Mouse (Mus musculus) adrenal gland, adult 2 months (tissue): ENCODE results near the gene Slc25a25. TPM values are rescaled to one million over a fixed set of nuclear protein-coding genes. Genes with fewer than 3 reads are reported as not detected.
A peak's percentile ranks its signal among the peaks of the same experiment; 100 is the strongest.

Experiments
- DNase-seq: peaks from one replicate; pipeline ENCODE4 v3.0.0; 2021
- polyA plus RNA-seq: library from polyadenylated mRNA; depleted of rRNA; stranded (reverse); fragments of >200 nt; gene quantifications from 2 replicates; pipeline ENCODE4 v1.2.3, GENCODE M21; 2012
- total RNA-seq, 2 experiments: library from RNA; stranded (reverse); gene quantifications; 2 replicates each; pipeline ENCODE4 v1.2.3; 2021

Slc25a25 gene
- total and polyA plus RNA-seq, 3 experiments = 34.0 to 79.5 (median 35.2) TPM

GRCm38 (mm10) chr2:32459657-32460056, 8.4 kb upstream of the Slc25a25 start:
- no peak for DNase-seq

DNA sequence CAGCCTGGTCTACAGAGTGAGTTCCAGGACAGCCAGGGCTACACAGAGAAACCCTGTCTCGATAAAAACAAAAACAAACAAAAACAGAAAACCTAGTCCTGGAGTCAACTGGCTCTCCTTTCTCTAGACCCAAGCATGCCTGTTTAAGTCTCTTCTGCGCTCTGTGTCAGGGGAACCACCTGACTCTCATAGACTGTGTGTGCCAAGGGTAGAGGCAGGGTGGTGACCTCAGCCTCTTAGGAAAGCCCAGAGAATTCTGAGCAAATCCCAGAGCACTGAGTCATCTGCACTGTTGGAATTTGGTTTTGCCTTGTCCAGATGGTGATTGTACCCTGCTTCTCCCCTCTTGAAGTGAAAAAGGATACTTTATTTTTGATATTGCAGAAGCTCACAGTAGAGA, 7.1 kb upstream of the Slc25a25 start:
- peak; percentile 84 for DNase-seq

- DNase-seq = no peak
These were observed 3.9 kb upstream of the Slc25a25 start for GRCm38 (mm10) chr2:32455101-32455500.

GRCm38 (mm10) chr2:32454633-32455032, 3.4 kb upstream of the Slc25a25 start:
- DNase-seq = no peak

GRCm38 (mm10) chr2:32453641-32454303, 2.5 kb upstream of the Slc25a25 start:
- DNase-seq = no peak

DNA sequence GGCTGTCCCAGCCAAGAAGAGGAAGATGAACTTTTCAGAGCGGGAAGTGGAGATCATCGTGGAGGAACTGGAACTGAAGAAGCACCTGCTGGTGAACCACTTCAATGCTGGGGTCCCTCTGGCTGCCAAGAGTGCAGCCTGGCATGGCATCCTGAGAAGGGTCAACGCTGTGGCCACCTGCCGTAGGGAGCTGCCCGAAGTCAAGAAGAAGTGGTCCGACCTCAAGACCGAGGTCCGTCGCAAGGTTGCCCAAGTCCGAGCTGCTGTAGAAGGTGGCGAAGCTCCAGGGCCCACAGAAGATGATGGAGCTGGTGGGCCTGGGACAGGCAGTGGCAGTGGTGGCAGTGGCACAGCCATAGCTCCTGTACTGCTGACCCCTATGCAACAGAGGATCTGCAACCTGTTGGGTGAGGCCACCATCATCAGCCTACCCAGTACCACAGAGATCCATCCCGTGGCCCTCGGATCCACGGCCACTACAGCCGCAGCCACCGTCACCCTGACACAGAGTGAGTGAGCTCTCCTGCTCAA, 1.3 kb upstream of the Slc25a25 start:
- no peak for DNase-seq

GRCm38 (mm10) chr2:32451870-32452372, 676 bp upstream of the Slc25a25 start:
- DNase-seq = peak; percentile 99

GRCm38 (mm10) chr2:32449761-32450754, 1.2 kb downstream of the Slc25a25 start, which contains the start of gene Naif1:
Gene Naif1, plus strand, starts transcription at chr2:32450457.
- DNase-seq = no peak

GRCm38 (mm10) chr2:32448480-32448879, 2.8 kb downstream of the Slc25a25 start:
- DNase-seq = no peak

DNA sequence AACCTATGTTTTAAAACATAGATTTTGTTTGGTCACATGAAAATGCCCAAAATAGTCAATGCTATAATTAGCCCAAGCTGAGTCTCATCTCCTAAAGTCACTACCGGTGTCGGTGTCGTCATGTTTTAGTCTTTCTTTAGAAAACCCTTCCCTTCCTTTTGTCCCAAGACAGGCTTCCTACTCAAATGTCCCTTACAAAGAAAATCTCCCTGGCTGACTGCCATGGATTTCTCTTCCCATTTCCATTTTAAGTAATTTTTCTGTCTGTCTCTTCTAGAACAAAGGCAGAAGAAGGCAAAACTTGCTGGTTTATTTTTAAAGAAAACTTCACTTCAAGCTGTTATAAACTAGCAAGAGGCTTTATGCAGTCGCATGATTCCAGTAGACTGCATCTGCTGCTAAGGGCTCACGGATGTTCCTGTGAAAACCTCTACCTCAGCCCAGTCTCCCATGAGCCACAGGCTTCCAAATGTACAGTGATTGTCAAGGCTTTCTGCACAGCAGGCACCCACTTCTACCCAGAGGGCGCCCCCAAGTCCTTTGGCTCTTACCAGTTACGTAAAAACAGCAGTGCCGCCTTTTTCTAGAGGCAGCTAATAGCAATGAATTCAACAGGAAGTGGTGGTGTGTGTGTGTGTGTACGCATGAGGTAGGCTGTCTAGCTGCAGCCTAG, 3.8 kb downstream of the Slc25a25 start:
- DNase-seq = peak; percentile 51

DNA sequence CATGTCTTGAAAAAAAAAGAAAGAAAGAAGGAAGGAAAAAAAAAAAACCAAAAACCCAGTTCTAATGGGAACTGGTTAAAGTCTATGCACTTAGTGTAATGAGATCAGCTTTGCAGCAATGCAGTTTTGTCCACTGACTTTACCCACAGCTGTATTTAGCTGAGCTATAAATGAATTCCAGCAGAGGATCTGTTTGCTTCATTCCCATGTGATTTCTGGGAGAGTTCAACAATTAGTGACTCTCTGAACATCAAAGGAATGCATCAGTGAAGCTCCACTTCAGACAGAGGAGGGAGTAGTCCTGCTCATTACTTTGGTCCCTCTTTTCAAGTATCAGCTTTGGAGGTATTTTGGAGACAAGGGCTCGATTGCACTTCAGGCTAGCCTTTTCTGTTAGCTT, 5.7 kb downstream of the Slc25a25 start:
- no peak for DNase-seq

DNA sequence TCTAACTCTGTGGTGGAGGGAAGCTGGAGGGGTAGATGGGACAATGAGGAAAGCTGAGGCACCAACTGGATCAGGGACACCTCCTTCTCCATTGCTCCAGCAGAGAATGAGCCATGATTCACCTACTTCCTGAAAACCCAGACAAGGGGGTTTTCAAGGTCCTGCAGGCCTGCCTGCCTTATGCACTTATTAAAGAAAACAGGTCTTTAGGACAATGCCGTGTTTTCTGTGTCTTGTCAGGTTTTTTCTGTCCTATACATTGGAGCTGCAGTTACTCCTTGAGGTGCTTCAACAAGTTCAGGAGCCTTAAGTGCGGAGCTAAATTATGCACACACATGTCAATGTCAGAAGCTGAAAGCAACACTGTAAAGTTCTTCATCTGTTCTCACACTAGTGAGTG, 9.7 kb downstream of the Slc25a25 start:
- DNase-seq = no peak

DNA sequence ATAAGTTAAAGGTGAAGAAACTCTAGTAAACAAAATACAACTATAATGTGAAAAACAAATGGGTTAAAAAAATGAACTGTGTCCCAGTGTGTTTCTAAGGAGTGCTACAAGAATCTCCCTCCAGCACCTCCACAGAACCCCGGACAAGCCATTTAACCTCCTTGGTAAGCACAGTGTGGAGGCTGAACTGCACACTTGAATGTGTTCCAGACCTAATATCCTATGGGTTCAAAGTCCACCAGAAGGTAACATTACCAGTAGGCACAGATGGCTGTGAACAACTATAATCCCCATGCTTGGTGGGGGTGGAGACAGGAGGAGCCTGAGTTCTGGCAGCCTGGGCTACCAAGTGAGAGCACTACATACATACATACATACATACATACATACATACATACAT, 10.6 kb downstream of the Slc25a25 start:
- DNase-seq = no peak

DNA sequence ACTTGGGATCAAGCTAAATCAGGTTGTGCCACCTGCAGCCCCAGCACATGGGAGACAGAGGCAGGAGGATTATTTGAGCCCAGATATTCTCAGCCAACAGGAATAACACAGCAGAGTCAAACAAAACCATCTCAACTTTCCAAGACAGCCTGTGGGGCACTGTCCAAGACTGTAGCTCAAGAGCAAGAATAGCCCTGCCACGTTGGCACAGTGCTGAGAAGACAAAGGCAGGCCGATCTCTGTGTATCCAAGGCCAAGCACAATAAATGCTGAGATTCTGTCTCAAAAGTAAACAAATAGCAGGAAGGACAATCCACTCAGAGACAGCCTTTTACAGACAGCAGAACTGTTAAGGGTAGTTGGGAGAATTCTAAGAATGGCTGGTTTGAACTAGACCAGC, 11.1 kb downstream of the Slc25a25 start:
- no peak for DNase-seq

- no peak for DNase-seq
These were observed 12.1 kb downstream of the Slc25a25 start for GRCm38 (mm10) chr2:32439177-32439576.

- no peak for DNase-seq
These were observed 12.5 kb downstream of the Slc25a25 start for GRCm38 (mm10) chr2:32438733-32439132.

- DNase-seq = no peak
These were observed 13.6 kb downstream of the Slc25a25 start for GRCm38 (mm10) chr2:32437612-32438166.

DNA sequence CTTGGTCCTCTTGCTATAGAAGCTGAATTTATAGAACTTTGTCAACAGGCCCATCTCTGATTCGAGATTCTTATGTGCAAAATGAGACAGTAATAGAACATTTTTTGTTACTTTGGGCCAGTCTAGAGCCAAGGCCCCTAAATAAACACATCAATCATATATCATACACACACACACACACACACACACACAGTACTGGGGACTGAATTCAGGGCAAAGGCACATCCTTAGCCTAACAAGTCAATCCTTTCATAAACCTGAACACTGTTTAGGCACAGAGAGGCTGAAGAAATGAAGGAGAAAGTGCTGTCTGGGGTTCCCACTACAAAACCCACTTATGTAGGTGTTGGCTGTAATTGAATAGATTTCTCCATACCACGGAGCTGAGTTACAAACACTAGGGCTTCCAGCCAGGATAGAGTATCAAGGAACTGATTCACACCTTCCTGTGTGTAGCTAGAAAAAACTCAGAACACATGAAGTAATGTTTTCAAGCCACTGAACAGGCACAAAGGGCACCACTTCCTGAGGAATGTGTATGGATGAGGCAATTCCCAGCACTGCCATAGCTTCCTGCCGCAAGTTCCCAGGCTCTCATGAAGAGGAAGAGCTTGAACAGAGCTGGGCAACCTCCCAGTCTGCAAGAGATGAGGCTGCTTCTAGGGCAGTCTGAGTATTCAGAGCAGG, 14.4 kb downstream of the Slc25a25 start:
- DNase-seq = no peak

- peak; percentile 77 for DNase-seq
These were observed 20.3 kb downstream of the Slc25a25 start for GRCm38 (mm10) chr2:32430701-32431676.
